Mouse (Mus musculus) Patski (cell line): ENCODE measurements at regions not wholly inside any gene's neighbourhood (a gene's known extent, or its start where the extent isn't known, plus 50 kb on each side); places are given as distances from the start of the nearest gene placed in this dataset.

Source experiments
- ATAC-seq: fragments of 100-300 bp; one replicate; pipeline ENCODE4 v1.8.0; 2021
- CTCF ChIA-PET: fragments of 350-600 bp; sonication (Branson Sonifier 250); formaldehyde crosslinking; loops from one replicate; lab custom pipeline; 2022; ENCODE audit warnings: inconsistent platforms; lab: Charles Lee
- POLR2A ChIA-PET: fragments of 350-600 bp; sonication (Branson Sonifier 250); formaldehyde crosslinking; loops from one replicate; lab custom pipeline; 2022; ENCODE audit warnings: antibody characterized with exemption, inconsistent platforms; lab: Charles Lee
- DNase-seq: peaks from one replicate; pipeline ENCODE4 v3.0.0-alpha.2; 2011; ENCODE audit warnings: low read depth, low spot score
- H3K27me3 ChIP-seq: fragments of 371-371 bp; one replicate; pipeline ENCODE4 v1.5.1; 2021
- CTCF ChIP-seq: fragments of 100-300 bp; IDR thresholded peaks from one replicate; pipeline ENCODE4 v1.5.1; 2021
- in situ Hi-C: fragments of 300-500 bp; cut with MboI; formaldehyde crosslinking; loops from 3 replicates; pipeline ENCODE4 v1.11.1; 2018; ENCODE audit warnings: low pct_unique_long_range_greater_than_20kb, mixed read lengths

DNA sequence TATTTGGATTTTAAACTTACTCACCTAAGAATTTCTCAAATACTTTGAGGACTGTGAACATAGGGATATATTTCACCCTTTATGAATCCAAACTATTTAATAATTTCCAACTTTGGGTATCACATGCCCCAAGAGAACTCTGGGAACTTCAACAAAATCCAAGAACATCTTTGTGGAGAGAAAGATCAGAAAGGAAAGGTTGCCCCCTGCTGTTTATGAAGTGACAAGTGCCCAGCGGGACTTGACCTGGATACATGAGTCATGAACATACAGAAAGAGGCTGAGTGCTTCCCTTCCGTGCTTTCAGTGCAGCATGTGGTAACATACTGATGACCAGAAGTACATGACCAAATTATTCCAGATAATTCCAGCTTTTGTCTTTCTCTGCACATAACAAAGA lies 124.8 kb upstream of the Col5a2 start:
- peak; percentile 92 for ATAC-seq
- POLR2A ChIA-PET = no interaction called here

DNA sequence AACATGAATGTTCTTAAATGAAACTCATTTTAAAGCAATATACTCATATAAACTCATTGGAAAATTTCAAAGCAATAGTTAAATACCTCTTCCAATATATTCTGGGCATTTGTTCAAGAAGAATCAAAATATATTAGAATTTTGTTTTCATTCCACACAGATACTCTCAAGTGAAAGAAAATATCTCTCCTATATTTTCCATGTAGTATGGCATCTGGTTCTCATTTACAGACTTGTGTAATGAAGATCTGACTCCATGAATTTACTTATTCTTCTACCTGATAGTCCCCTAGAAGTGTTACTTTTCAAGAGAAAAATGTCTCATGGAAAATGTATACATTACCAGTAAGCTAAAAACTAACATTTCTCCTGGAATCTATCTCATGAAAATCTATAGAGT lies 144.2 kb upstream of the Col5a2 start:
- TF ChIP-seq CTCF = no peak
- POLR2A ChIA-PET = no interaction called here
- in situ Hi-C loops = no loop called here
- DNase-seq (no peak), ATAC-seq (no peak)
- H3K27me3 ChIP-seq = peaks cover 13% of the 10 kb centered on the region
- CTCF ChIA-PET = no interaction called here

More for the DNA sequence above, 124.8 kb upstream of the Col5a2 start:
- peak; percentile 89 for TF ChIP-seq CTCF
- in situ Hi-C loops = loop anchor here (5.0 to 10.0 kb wide), 3 partner anchors 123 to 176 kb away; partner anchors contain the start of gene Col5a2
- H3K27me3 ChIP-seq = no peaks in the 10 kb centered on the region
- DNase-seq = peak; percentile 24
- CTCF ChIA-PET = interaction anchor here (0.8 to 2.0 kb wide), 7 partner anchors 17 to 203 kb away, joined by 3 to 6 read pairs (median 3); no protein-coding TSS in a partner anchor

DNA sequence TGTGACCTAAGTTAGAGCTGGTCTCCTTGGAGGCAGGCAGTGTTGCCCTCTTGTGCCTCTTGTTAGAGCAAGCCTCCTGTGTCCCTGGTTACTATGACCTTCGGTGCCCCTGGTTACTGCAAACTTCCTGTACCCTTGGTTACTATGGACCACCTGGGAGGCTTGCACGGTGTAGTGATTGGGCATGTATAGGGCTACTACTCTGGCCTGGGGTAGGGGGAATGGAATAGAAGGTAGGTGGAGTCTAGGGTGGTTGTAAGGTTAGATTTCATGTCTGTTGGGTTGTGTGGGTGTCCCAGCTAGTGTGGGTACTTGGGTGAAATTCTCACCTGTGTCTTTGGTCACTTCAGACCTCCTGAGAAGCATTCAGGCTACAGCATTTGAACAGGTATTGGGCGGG lies 141.7 kb upstream of the Wdr75 start:
- H3K27me3 ChIP-seq = no peaks in the 10 kb centered on the region
- ChIA-PET CTCF (no interaction called here), POLR2A (no interaction called here)
- ATAC-seq = no peak
- TF ChIP-seq CTCF = no peak
- in situ Hi-C loops = loop anchor here (25.0 kb wide), 2 partner anchors 891 to 1416 kb away; no protein-coding TSS in a partner anchor
- no peak for DNase-seq

DNA sequence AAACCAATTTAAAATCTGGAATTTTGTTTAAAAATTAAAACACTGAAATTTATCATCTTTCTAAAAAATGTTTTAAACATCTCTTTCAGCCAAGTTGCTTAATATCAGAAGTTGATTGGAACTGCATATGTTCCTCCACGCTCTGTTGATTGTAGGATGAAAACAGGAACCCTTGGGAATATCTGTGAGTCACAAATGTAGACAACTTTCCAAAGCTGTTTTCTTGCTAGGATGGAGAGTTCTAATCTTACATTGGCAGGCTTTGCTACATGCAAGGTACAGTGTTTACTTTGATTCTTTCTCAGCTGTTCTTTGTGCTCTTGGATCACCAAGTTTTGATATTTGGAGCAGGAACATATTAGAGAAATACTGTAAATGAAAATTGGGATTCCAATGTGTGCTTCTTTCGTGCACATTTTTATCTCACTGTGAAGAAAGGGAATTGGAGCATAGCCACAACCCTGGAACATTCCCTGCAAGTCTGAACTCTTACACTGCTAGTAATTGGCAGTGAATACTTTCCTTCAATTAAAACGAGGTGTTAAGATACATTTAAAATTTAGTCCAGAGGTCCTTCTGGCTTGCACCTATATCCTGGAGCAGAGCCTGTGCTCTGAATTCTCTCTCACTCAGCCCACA lies 131.0 kb upstream of the Wdr75 start:
- ATAC-seq (no peak), DNase-seq (no peak)
- no peaks in the 10 kb centered on the region for H3K27me3 ChIP-seq
- ChIA-PET CTCF (no interaction called here), POLR2A (no interaction called here)
- TF ChIP-seq CTCF = no peak
- in situ Hi-C loops = loop anchor here (25.0 kb wide), 2 partner anchors 902 to 1427 kb away; no protein-coding TSS in a partner anchor

DNA sequence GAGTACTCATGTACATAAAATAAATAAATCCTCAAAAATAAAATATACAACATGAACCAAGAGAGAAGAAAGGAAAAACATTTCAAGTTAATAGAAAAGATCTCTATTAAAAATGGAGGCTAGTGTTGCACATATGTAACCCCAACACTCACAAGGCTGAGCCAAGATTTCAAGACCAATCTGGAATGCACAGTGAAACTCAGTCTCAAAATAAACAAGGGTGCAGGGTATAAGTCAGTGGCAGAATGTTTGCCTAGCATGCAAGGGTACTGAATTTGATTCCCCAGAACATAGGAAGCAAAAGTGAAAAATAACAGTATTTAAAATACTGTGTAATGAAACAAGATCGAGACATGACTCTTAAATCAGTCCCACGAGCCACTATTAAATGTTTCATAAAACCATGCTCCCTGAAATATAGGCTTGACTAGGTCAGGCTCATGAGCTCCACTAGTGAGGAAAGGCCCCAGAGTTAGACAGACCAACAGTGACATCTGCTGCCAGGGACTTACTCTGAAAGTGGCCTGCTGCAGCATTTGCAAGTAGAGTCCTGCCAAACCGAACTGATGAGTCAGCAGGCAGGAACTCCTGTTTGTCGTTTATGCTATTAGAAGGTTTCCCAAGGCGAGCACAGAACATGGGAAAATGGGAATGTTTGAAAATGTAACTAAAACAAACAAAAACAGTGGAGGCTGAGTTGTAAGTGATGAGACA lies 122.4 kb upstream of the Wdr75 start:
- ATAC-seq (peak; percentile 96), DNase-seq (peak; percentile 69)
- CTCF ChIA-PET = interaction anchor here (1.0 to 1.8 kb wide), 3 partner anchors 44 to 242 kb away, joined by 3 to 6 read pairs (median 5); no protein-coding TSS in a partner anchor
- TF ChIP-seq CTCF = peak; percentile 77
- in situ Hi-C loops = loop anchor here (10.0 to 25.0 kb wide), 3 partner anchors 92 to 1435 kb away; no protein-coding TSS in a partner anchor
- H3K27me3 ChIP-seq = no peaks in the 10 kb centered on the region
- POLR2A ChIA-PET = no interaction called here

DNA sequence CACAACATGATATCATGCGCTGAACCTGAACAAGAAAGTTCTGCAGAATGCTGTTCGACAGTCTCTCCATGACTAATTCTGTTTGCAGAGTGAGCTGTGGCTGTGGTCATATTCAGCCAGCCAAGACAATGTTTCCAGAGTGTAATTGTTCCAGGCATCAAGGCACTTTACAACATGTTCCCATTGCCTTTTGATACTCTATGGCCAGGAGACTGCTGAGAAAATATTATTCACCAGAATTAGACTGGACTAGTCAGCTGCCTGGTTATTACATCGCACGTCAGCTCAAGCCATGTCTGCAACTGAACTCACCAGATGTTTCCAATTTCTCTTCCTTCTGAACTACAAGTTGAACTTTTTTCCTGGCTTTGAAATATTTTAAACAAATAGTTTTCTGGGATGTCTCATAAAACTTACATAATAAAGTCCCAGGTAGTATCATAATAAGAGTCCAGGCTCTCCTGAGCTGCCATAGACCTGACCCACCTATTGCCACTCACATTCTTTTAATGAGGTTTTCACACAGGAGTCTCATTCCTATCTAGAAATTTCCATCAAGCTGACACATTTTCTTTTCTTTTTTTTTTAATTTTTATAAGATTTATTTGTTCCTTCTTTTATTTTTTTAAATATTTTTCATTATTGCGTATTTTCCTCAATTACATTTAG lies 119.1 kb upstream of the Wdr75 start:
- H3K27me3 ChIP-seq = peaks cover 4% of the 10 kb centered on the region
- in situ Hi-C loops = loop anchor here (10.0 kb wide), 1 partner anchor 89 kb away; no protein-coding TSS in a partner anchor
- peak; percentile 79 for ATAC-seq
- CTCF ChIA-PET = no interaction called here
- no peak for TF ChIP-seq CTCF
- peak; percentile 59 for DNase-seq
- POLR2A ChIA-PET = no interaction called here

DNA sequence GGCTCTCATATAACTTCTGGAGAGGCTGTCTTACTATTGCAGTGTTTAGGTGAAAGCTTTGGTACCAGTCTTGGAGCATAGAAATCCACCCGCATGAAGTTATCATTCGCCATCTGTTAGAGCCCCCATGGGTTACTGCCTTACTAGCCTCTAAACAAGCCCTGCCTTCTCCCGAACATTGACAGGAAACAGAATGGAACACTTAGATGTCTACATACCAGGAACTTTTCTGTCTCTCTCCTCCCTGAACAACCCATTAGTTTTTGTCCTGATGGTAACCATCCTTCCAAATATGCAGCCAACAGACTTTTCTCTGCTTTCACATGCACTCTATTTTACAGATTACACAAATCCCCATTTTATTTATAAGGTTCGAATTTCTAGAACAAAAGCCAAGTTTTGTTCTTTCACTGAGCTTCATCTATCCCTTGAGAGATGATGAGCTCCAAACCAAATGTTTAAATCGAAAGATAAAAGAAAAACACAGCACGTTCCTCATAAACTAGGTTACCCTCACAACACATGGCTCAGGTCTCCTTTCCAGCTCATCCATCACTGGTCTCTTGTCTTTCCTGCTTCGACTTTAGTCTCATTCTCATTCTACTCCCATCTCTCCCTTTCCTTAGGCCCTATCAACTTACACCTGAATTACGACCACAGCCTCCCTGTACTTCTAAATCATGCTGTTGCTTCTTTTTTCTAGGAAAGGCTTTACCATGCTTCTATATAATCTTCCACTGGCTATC lies 114.8 kb upstream of the Wdr75 start:
- ChIA-PET CTCF (interaction anchor here (1.1 kb wide), 1 partner anchor 85 kb away, joined by 3 read pairs; no protein-coding TSS in a partner anchor), POLR2A (no interaction called here)
- DNase-seq (no peak), ATAC-seq (no peak)
- no peak for TF ChIP-seq CTCF
- in situ Hi-C loops = loop anchor here (10.0 kb wide), 1 partner anchor 85 kb away; no protein-coding TSS in a partner anchor
- H3K27me3 ChIP-seq = peaks cover 4% of the 10 kb centered on the region

DNA sequence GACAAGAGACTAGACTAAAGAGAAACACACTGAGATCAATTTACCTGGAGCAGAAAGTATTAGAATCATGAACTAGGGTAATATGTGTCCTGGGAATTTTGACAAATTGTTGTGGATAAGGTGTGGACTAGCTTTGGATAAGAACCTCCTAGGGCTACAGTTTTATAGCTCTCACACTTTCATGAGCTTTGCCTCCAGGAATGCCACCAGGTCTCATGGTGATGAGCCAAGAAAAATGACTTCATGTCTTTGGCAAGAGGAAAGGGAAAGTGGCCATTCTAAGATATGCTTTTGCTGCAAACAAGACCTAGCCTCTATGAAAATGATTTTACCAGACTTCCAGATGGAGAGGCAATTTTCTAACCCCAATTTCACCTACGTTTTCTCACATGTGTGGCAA lies 94.1 kb upstream of the Wdr75 start:
- peak; percentile 37 for DNase-seq
- TF ChIP-seq CTCF = no peak
- no peaks in the 10 kb centered on the region for H3K27me3 ChIP-seq
- in situ Hi-C loops = no loop called here
- ChIA-PET POLR2A (no interaction called here), CTCF (interaction anchor here (1.2 kb wide), 1 partner anchor 12 kb away, joined by 3 read pairs; no protein-coding TSS in a partner anchor)
- ATAC-seq = peak; percentile 54

DNA sequence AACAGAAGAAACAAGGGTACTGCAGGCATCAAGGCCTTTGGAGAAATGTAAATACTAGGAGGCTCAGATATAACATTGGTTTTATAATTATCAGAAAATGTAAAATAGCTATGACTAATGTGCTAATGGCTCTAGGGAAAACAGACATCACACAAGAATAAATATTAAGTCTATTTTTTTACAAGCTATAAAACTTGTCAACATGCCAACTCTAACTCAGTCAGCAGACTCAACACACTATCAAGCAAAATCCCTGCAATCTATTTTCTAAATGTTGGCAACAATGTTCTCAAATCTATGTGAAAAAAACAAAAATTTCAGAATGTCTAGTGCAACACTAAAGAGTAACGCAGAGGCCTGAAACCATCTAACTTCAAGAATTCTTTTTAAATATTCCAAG lies 93.5 kb upstream of the Wdr75 start:
- ATAC-seq = no peak
- in situ Hi-C loops = no loop called here
- H3K27me3 ChIP-seq = no peaks in the 10 kb centered on the region
- DNase-seq = no peak
- TF ChIP-seq CTCF = no peak
- POLR2A ChIA-PET = no interaction called here
- CTCF ChIA-PET = interaction anchor here (1.2 kb wide), 1 partner anchor 13 kb away, joined by 3 read pairs; no protein-coding TSS in a partner anchor

DNA sequence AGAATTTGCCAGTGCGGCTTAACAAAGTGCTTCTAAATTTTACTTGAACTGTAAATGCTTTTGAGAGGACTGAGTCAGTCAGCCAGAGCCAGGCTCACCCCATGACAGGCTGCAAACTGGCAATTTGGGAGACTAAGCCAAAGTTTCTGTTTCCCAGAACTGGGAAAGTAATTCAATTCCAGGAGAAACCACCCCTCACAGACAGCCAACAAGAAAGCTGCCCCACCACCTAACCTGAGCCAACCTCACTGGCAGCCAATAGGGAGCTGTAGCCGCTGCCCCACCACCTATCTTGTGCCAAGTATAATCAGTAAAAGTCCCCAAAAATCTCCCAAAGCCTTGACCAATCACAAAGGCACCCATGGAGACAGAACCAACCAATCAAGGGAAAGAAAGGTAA lies 71.6 kb upstream of the Wdr75 start:
- no peak for DNase-seq
- no peak for ATAC-seq
- no peak for TF ChIP-seq CTCF
- ChIA-PET CTCF (no interaction called here), POLR2A (no interaction called here)
- H3K27me3 ChIP-seq = peaks cover 3% of the 10 kb centered on the region
- in situ Hi-C loops = no loop called here
